Mouse (Mus musculus): ENCODE data around the gene Bank1. TPM values are rescaled to one million over a fixed set of nuclear protein-coding genes. Genes with fewer than 3 reads are reported as not detected.

Gene Bank1
- polyA plus RNA-seq, 1 experiment from 2014 or later, result 3.2 TPM

GRCm38 (mm10) chr3:136166033-136166361 lies 159.9 kb downstream of the Bank1 start:
- Histone ChIP-seq H3K27me3 (ENCODE audit: control insufficient read depth, insufficient read depth, low read depth, low read length) (no peaks in the 10 kb centered on the region), H3K4me2 (ENCODE audit: low read depth, low read length) (no peak overlapping the region), H3K9me3 (replicated peaks; ENCODE audit: control insufficient read depth, low read length) (no peaks in the 10 kb centered on the region), H3K4me1 (ENCODE audit: control insufficient read depth, low read depth, low read length) (no peaks in the 10 kb centered on the region), H3K4me3 (ENCODE audit: low read depth, low read length) (no peak overlapping the region), H3K9ac (ENCODE audit: low read depth, low read length) (no peak overlapping the region), H3K36me3 (ENCODE audit: control insufficient read depth, insufficient read depth) (no peaks in the 10 kb centered on the region), H3K27ac (ENCODE audit: low read length) (no peak overlapping the region)
- no peak for ATAC-seq (ENCODE audit: low read depth)
- 61% methylated on average over 2 of the region's 2 CpGs for WGBS (ENCODE audit: insufficient replicate concordance)

DNA sequence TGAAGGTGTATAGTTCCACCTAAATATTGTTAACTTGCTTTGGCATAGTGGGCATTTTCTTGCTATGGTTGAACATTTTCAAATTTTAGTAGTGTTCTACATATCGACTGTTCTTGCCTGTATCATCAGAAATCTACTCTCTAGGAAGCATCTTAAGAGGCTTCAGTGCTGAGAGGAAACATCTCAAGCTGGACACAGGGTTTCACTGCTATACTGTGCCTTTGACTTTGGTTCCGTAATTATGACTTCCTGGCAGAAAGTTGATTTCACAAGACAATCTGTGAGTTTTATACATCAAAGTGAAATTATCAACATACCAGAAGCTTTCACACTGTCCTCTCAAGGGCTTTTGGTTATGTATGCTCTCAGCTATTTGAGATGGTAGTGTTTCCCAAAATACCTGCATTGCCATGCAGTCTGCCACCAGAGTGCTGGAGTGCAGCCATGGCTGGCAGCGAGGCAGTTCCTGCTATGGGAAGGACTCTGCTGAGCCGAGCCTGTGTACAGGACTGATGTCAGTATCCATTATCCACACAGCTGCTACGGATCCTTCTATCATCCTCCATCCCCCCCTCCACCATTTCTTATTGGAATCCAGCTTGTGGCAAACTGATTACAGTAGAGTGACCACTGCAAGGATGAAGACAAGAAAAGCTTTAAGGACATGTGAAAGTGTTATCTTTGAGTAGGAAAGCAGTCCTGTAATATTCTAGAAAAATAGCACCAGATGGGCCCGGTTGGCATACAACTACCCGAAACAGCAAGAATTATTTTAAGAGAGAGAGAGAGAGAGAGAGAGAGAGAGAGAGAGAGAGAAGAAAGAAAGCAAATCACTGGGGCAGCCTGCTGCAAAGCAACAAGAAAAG lies 160.5 kb downstream of the Bank1 start:
- H3K9me3 ChIP-seq (replicated peaks; ENCODE audit: control insufficient read depth, low read length), result no peaks in the 10 kb centered on the region
- H3K4me1 ChIP-seq (ENCODE audit: control insufficient read depth, low read depth, low read length), result no peaks in the 10 kb centered on the region

GRCm38 (mm10) chr3:136158059-136158458 lies 167.8 kb downstream of the Bank1 start:
- no peak for ATAC-seq (ENCODE audit: low read depth)
- Histone ChIP-seq H3K27ac (ENCODE audit: low read length) (no peak overlapping the region), H3K4me1 (ENCODE audit: control insufficient read depth, low read depth, low read length) (no peaks in the 10 kb centered on the region), H3K36me3 (ENCODE audit: control insufficient read depth, insufficient read depth) (no peaks in the 10 kb centered on the region), H3K9ac (ENCODE audit: low read depth, low read length) (no peak overlapping the region), H3K4me2 (ENCODE audit: low read depth, low read length) (no peak overlapping the region), H3K9me3 (replicated peaks; ENCODE audit: control insufficient read depth, low read length) (no peaks in the 10 kb centered on the region), H3K27me3 (ENCODE audit: control insufficient read depth, insufficient read depth, low read depth, low read length) (no peaks in the 10 kb centered on the region), H3K4me3 (ENCODE audit: low read depth, low read length) (no peak overlapping the region)
- WGBS (ENCODE audit: insufficient replicate concordance), result 61% methylated on average over 2 of the region's 2 CpGs

More for the DNA sequence above, 160.5 kb downstream of the Bank1 start:
- Histone ChIP-seq H3K9ac (ENCODE audit: low read depth, low read length) (no peak overlapping the region), H3K4me3 (ENCODE audit: low read depth, low read length) (no peak overlapping the region), H3K36me3 (ENCODE audit: control insufficient read depth, insufficient read depth) (no peaks in the 10 kb centered on the region), H3K27ac (ENCODE audit: low read length) (no peak overlapping the region), H3K4me2 (ENCODE audit: low read depth, low read length) (no peak overlapping the region), H3K27me3 (ENCODE audit: control insufficient read depth, insufficient read depth, low read depth, low read length) (no peaks in the 10 kb centered on the region)
- no peak for ATAC-seq (ENCODE audit: low read depth)
- WGBS (ENCODE audit: insufficient replicate concordance), result 59% methylated on average over 7 of the region's 7 CpGs

- Histone ChIP-seq H3K27ac (ENCODE audit: low read length) (no peak overlapping the region), H3K4me2 (ENCODE audit: low read depth, low read length) (no peak overlapping the region), H3K36me3 (ENCODE audit: control insufficient read depth, insufficient read depth) (no peaks in the 10 kb centered on the region), H3K4me1 (ENCODE audit: control insufficient read depth, low read depth, low read length) (no peaks in the 10 kb centered on the region), H3K4me3 (ENCODE audit: low read depth, low read length) (no peak overlapping the region), H3K9ac (ENCODE audit: low read depth, low read length) (no peak overlapping the region), H3K27me3 (ENCODE audit: control insufficient read depth, insufficient read depth, low read depth, low read length) (no peaks in the 10 kb centered on the region), H3K9me3 (replicated peaks; ENCODE audit: control insufficient read depth, low read length) (no peaks in the 10 kb centered on the region)
- 46% methylated on average over 1 of the region's 1 CpGs for WGBS (ENCODE audit: insufficient replicate concordance)
- ATAC-seq (ENCODE audit: low read depth), result no peak
Measured at GRCm38 (mm10) chr3:136155555-136155954, 170.3 kb downstream of the Bank1 start.

DNA sequence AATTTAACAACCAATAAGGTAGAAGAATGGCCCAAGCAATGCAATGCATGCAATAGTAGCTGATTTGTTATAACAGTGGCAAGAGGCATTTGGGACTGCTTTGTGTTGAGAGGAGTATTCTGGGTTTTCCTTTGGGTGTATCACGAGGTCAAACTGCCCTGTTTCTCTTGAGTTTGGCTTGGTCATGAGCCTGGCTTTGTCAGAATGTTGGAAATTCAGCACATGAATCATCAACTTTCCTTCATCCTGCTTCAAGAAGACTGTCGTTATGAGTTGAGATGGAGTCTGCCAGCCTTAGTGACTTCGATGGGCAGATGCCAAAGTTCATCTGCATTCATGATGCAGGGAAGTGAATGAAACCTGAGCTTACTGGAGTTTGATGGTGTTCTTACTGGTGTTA lies 175.0 kb downstream of the Bank1 start:
- H3K4me2 ChIP-seq (ENCODE audit: low read depth, low read length), result no peak overlapping the region
- no peak overlapping the region for H3K27ac ChIP-seq (ENCODE audit: low read length)
- H3K4me1 ChIP-seq (ENCODE audit: control insufficient read depth, low read depth, low read length), result no peaks in the 10 kb centered on the region
- WGBS (ENCODE audit: insufficient replicate concordance), result 57% methylated on average over 3 of the region's 3 CpGs
- H3K27me3 ChIP-seq (ENCODE audit: control insufficient read depth, insufficient read depth, low read depth, low read length), result no peaks in the 10 kb centered on the region
- H3K9ac ChIP-seq (ENCODE audit: low read depth, low read length), result no peak overlapping the region
- H3K4me3 ChIP-seq (ENCODE audit: low read depth, low read length), result no peak overlapping the region
- H3K36me3 ChIP-seq (ENCODE audit: control insufficient read depth, insufficient read depth), result no peaks in the 10 kb centered on the region
- ATAC-seq (ENCODE audit: low read depth), result no peak
- H3K9me3 ChIP-seq (replicated peaks; ENCODE audit: control insufficient read depth, low read length), result no peaks in the 10 kb centered on the region

DNA sequence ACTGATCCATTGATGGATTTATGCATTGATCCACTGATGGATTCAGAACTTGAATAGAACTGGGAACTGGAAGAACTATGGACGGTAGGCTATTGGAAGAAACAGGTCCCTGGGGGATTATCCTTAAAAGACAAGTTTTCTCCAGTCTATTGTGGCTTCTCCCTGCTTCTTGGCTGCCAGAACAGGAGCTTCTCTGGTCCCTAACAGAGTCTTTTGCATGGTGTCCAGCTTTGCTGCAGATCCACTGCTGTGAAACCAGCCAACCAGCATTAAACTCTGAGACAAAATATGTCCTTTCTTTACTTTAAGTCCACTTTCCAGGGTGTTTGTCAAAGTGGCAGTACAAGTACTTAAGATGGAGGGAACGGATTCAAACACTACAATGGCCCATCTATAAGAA lies 178.7 kb downstream of the Bank1 start:
- Histone ChIP-seq H3K4me3 (ENCODE audit: low read depth, low read length) (no peak overlapping the region), H3K36me3 (ENCODE audit: control insufficient read depth, insufficient read depth) (no peaks in the 10 kb centered on the region), H3K9me3 (replicated peaks; ENCODE audit: control insufficient read depth, low read length) (no peaks in the 10 kb centered on the region), H3K9ac (ENCODE audit: low read depth, low read length) (no peak overlapping the region), H3K4me2 (ENCODE audit: low read depth, low read length) (no peak overlapping the region), H3K27me3 (ENCODE audit: control insufficient read depth, insufficient read depth, low read depth, low read length) (no peaks in the 10 kb centered on the region), H3K4me1 (ENCODE audit: control insufficient read depth, low read depth, low read length) (no peaks in the 10 kb centered on the region), H3K27ac (ENCODE audit: low read length) (no peak overlapping the region)
- no peak for ATAC-seq (ENCODE audit: low read depth)
- WGBS (ENCODE audit: insufficient replicate concordance), result 65% methylated on average over 2 of the region's 2 CpGs

- Histone ChIP-seq H3K4me2 (ENCODE audit: low read depth, low read length) (no peak overlapping the region), H3K9me3 (replicated peaks; ENCODE audit: control insufficient read depth, low read length) (no peaks in the 10 kb centered on the region), H3K27me3 (ENCODE audit: control insufficient read depth, insufficient read depth, low read depth, low read length) (no peaks in the 10 kb centered on the region), H3K4me3 (ENCODE audit: low read depth, low read length) (no peak overlapping the region), H3K36me3 (ENCODE audit: control insufficient read depth, insufficient read depth) (no peaks in the 10 kb centered on the region), H3K9ac (ENCODE audit: low read depth, low read length) (no peak overlapping the region), H3K4me1 (ENCODE audit: control insufficient read depth, low read depth, low read length) (no peaks in the 10 kb centered on the region), H3K27ac (ENCODE audit: low read length) (no peak overlapping the region)
- 51% methylated on average over 3 of the region's 3 CpGs for WGBS (ENCODE audit: insufficient replicate concordance)
- no peak for ATAC-seq (ENCODE audit: low read depth)
Measured at GRCm38 (mm10) chr3:136132013-136132412, 193.9 kb downstream of the Bank1 start.

GRCm38 (mm10) chr3:136115478-136116215 lies 210.2 kb downstream of the Bank1 start:
- Histone ChIP-seq H3K36me3 (ENCODE audit: control insufficient read depth, insufficient read depth) (no peaks in the 10 kb centered on the region), H3K4me3 (ENCODE audit: low read depth, low read length) (no peak overlapping the region), H3K4me2 (ENCODE audit: low read depth, low read length) (no peak overlapping the region), H3K27ac (ENCODE audit: low read length) (no peak overlapping the region), H3K9me3 (replicated peaks; ENCODE audit: control insufficient read depth, low read length) (no peaks in the 10 kb centered on the region), H3K4me1 (ENCODE audit: control insufficient read depth, low read depth, low read length) (no peaks in the 10 kb centered on the region), H3K27me3 (ENCODE audit: control insufficient read depth, insufficient read depth, low read depth, low read length) (no peaks in the 10 kb centered on the region), H3K9ac (ENCODE audit: low read depth, low read length) (no peak overlapping the region)
- WGBS (ENCODE audit: insufficient replicate concordance), result 63% methylated on average over 5 of the region's 5 CpGs
- ATAC-seq (ENCODE audit: low read depth), result no peak

Data from liver, embryonic 16.5 days (tissue).